In the genomic region with DNA sequence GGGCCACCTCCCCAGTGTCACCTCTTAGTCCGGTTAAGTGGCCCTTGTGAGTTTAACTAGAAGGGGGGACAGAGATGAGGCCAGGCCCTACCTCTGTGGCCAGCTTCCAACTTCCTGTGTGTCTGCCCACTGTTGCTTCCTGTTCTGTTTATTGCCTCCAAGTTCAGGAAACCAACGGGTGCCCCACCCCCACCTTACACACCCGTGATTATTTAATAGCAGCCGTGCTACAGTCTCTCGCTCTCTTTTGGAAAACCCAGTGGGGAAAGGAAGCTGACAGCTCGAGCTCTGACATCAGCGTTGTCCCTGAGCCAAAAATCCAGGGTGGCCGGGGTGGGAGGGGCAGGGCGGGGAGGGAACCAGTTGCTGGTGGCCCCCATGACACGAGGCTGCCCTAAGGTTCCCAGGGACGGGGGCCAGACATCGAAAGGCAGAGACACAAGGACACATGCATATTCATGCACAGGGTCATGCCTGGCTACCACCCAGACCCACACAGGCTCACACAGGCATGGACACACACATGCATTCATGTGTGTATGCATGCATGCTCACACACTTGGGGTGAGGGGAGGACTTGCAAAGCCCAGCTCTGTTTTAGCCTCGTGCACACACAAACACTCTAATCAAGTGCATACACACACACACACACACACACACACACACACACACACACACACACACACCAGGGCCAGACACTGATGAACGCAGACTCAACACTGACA, we compare ENCODE assay signal across 8 mouse cellular contexts. TPM values are rescaled to one million over a fixed set of nuclear protein-coding genes. Genes with fewer than 3 reads are reported as not detected.
DNase-seq lines count a peak whose midpoint lies in the region; ATAC-seq lines count a peak whose summit lies in the region.

No protein-coding gene starts in this region.

- H3K4me3 ChIP-seq in kidney, embryonic 15.5 days (replicated peaks) = no peak overlapping the region

- WGBS in kidney, embryonic 15.5 days = 27% methylated on average over 14 of the region's 14 CpGs

- peak overlapping the region; percentile 17; the same call in 1 of the 2 replicates for H3K9ac ChIP-seq in kidney, embryonic 15.5 days

- DNase-seq in adrenal gland, adult 2 months = peak; percentile 46
- no peak for DNase-seq in adrenal gland, adult 8-10 months
- peak; percentile 63 for DNase-seq in 416B (ENCODE audit: low read depth)
- peak; percentile 63 for DNase-seq in gastrocnemius, postnatal 14 days
- peak; percentile 67 for DNase-seq in lung, postnatal 14 days
- DNase-seq in left cerebral cortex, adult 18-20 months (ENCODE audit: low spot score in 2 of 2) = no peak
- no peak for DNase-seq in urinary bladder, postnatal 4 days (ENCODE audit: low spot score in 2 of 2)

- intact Hi-C loops in gastrocnemius, postnatal 14 days (cut with DNase I; ENCODE audit: low total_unique reads) = no loop called here

- peak overlapping the region; percentile 31 for H3K4me2 ChIP-seq in kidney, embryonic 15.5 days

- peak overlapping the region; percentile 32; the same call in 1 of the 2 replicates for H3K27ac ChIP-seq in kidney, embryonic 15.5 days

- peaks cover 15% of the 10 kb centered on the region for H3K27me3 ChIP-seq in kidney, embryonic 15.5 days

- no peaks in the 10 kb centered on the region for H3K9me3 ChIP-seq in kidney, embryonic 15.5 days (replicated peaks)

- H3K4me1 ChIP-seq in kidney, embryonic 15.5 days = peaks cover 60% of the 10 kb centered on the region

- no peaks in the 10 kb centered on the region for H3K36me3 ChIP-seq in kidney, embryonic 15.5 days

- no peak for ATAC-seq in kidney, embryonic 15.5 days (replicated peaks; ENCODE audit: low FRiP score)

RNA-seq across cellular contexts. Expression of gene Lif, which starts 3.3 kb away (rescaled TPM):
- under 1 TPM; 0.06 to 0.24 TPM for total RNA-seq in adrenal gland, adult 2 months (2021)
- 0.43 and 1.0 TPM in 2 replicates for polyA plus RNA-seq in adrenal gland, adult 2 months (2012; rRNA removed)
- total RNA-seq in adrenal gland, adult 8-10 months (2022) = 1 to 10 TPM in 1 of 4 experiments, under 1 TPM in 2, not detected in 1; 0.15 to 1.0 (median 0.34) TPM
- total RNA-seq in gastrocnemius, postnatal 14 days (2021) = under 1 TPM; 0.24 to 0.45 TPM
- 0.08 and 0.22 TPM in 2 replicates for polyA plus RNA-seq in kidney, embryonic 15.5 days (2015; fragmentation: Nextera tagmentation; extraction: Ambion mirVana)
- total RNA-seq in left cerebral cortex, adult 18-20 months (2021) = 1 to 10 TPM; 1.3 to 1.6 TPM

RNA-seq across cellular contexts. Expression of gene Osm, which starts 24.4 kb away (rescaled TPM):
- under 1 TPM in 1 of 2 experiments, not detected in 1; 0.45 TPM for total RNA-seq in adrenal gland, adult 2 months (2021)
- polyA plus RNA-seq in adrenal gland, adult 2 months (2012; rRNA removed) = 0.13 and 0.17 TPM in 2 replicates
- total RNA-seq in adrenal gland, adult 8-10 months (2022) = under 1 TPM in 2 of 4 experiments, not detected in 2; 0.24 to 0.25 TPM
- not detected for total RNA-seq in gastrocnemius, postnatal 14 days (2021)
- polyA plus RNA-seq in kidney, embryonic 15.5 days (2015; fragmentation: Nextera tagmentation; extraction: Ambion mirVana) = not detected in 2 replicates
- total RNA-seq in left cerebral cortex, adult 18-20 months (2021) = under 1 TPM in 1 of 2 experiments, not detected in 1; 0.19 TPM

RNA-seq across cellular contexts. Expression of gene Castor1, which starts 42.6 kb away (rescaled TPM):
- total RNA-seq in adrenal gland, adult 2 months (2021) = 1 to 10 TPM; 3.5 to 4.1 TPM
- 11.6 and 14.6 TPM in 2 replicates for polyA plus RNA-seq in adrenal gland, adult 2 months (2012; rRNA removed)
- total RNA-seq in adrenal gland, adult 8-10 months (2022) = 1 to 10 TPM; 3.1 to 6.1 (median 4.2) TPM
- 1 to 10 TPM; 4.3 to 8.9 TPM for total RNA-seq in gastrocnemius, postnatal 14 days (2021)
- 6.0 and 6.5 TPM in 2 replicates for polyA plus RNA-seq in kidney, embryonic 15.5 days (2015; fragmentation: Nextera tagmentation; extraction: Ambion mirVana)
- 1 to 10 TPM; 3.1 to 3.2 TPM for total RNA-seq in left cerebral cortex, adult 18-20 months (2021)

Comparison
In these comparisons a context has a peak if more than half of its experiments do, and no peak if none do; other contexts are left out.
1. DNase-seq: peak in adrenal gland, adult 2 months (single experiment), 416B (single experiment), gastrocnemius, postnatal 14 days (single experiment) and lung, postnatal 14 days (single experiment); none in adrenal gland, adult 8-10 months (single experiment), left cerebral cortex, adult 18-20 months (0 of 2) and urinary bladder, postnatal 4 days (0 of 2).